Mouse (Mus musculus) heart, postnatal 25 days (tissue): ENCODE results near the gene Pla2g6. TPM values are rescaled to one million over a fixed set of nuclear protein-coding genes. Genes with fewer than 3 reads are reported as not detected.
A peak's percentile ranks its signal among the peaks of the same experiment; 100 is the strongest.

Source experiments
- DNase-seq: peaks from one replicate; pipeline ENCODE4 v3.0.0; 2022; ENCODE audit warnings: low spot score
- intact Hi-C: fragments of 180-260 bp; cut with DNase I; formaldehyde crosslinking; loops from one replicate; pipeline ENCODE4 v1.15.1; 2025
- microRNA-seq: library from miRNA; unstranded; fragments of <30 nt; microRNA quantifications from one replicate; pipeline ENCODE4 v1.2.0, GENCODE M21; 2022
- total RNA-seq, 2 experiments: library from RNA; stranded (reverse); gene quantifications; 2 replicates each; pipeline ENCODE4 v1.2.3; 2021

Pla2g6 gene
- total RNA-seq, 2 experiments from 2014 or later: 9.6 to 9.9 TPM

GRCm38 (mm10) chr15:79251168-79251567 lies 77.0 kb downstream of the Pla2g6 start:
- intact Hi-C loops: no loop called here
- no peak for DNase-seq

GRCm38 (mm10) chr15:79250236-79250635 lies 78.0 kb downstream of the Pla2g6 start:
- intact Hi-C loops: no loop called here
- DNase-seq: no peak

GRCm38 (mm10) chr15:79245321-79245720 lies 82.9 kb downstream of the Pla2g6 start:
- DNase-seq: no peak
- intact Hi-C loops: no loop called here

GRCm38 (mm10) chr15:79244071-79244893 lies 83.9 kb downstream of the Pla2g6 start:
- intact Hi-C loops: loop anchor here (5.0 kb wide), 2 partner anchors 88 to 133 kb away; no protein-coding TSS in a partner anchor
- no peak for DNase-seq

DNA sequence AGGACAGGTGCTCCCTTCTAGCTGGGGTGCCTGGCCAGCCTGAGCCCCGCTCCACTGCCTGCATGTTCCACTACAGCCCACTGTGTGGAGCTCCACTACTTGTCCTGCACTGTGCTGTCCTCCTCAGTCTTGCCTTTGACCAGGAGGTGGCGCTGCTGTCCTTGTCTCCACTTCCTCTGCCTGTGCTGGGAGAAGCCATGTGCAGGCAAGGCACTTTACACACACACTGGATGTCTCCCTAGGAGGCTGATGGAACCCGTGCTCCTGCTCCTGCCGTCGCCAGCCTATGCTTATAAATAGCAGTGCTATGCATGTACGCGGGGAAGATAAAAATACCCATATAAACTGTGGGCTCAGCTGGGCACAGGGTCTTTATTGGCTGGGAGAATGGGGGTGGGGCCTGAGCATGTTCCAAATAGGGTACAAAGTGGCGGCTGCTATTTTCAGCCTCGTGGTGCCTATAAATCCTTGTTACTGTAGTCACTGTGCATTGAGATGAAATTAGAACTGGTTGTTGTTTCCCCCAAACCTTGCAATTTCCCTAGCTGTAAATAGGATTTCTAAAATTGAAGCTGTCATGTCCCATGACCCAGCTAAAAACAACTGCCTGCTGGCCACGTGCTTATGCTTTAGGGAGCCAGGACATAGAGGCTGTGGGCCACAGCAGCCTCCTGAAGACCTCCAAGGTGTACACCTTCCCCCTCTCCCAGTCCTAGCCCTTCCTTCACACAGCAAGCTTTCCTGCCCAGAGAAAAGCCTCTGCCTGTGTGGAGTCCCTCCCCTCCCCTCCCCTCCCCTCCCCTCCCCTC lies 84.8 kb downstream of the Pla2g6 start:
- DNase-seq: peak; percentile 87
- intact Hi-C loops: loop anchor here (1.0 to 5.0 kb wide), 4 partner anchors 89 to 224 kb away; no protein-coding TSS in a partner anchor

GRCm38 (mm10) chr15:79242574-79243233 lies 85.5 kb downstream of the Pla2g6 start:
- intact Hi-C loops: loop anchor here (1.0 to 5.0 kb wide), 4 partner anchors 90 to 225 kb away; no protein-coding TSS in a partner anchor
- no peak for DNase-seq

- intact Hi-C loops: no loop called here
- no peak for DNase-seq
Observed at GRCm38 (mm10) chr15:79238036-79238435, 90.2 kb downstream of the Pla2g6 start.

Small RNA genes lying within 50 kb of the gene (microRNA-seq; reads per million reads assigned to microRNA genes)
- gene Mir1943: 6.9 reads per million, percentile 19 among the genes with 10 or more reads in this experiment

Other genes starting within 250 kb of the Pla2g6 start
- 10 to 100 TPM; 51.9 to 57.7 TPM for gene Micall1, start 219.5 kb downstream of the Pla2g6 start, total RNA-seq
- gene Polr2f, start 187.4 kb downstream of the Pla2g6 start, total RNA-seq: 100 to 1,000 TPM; 132 TPM
- 1 to 10 TPM; 1.6 to 1.7 TPM for gene 1700088E04Rik, start 187.1 kb downstream of the Pla2g6 start, total RNA-seq
- 1 to 10 TPM in 1 of 2 experiments, under 1 TPM in 1; 0.92 to 1.3 TPM for gene Sox10, start 163.2 kb downstream of the Pla2g6 start, total RNA-seq
- 10 to 100 TPM; 21.5 to 22.3 TPM for gene Pick1, start 99.2 kb downstream of the Pla2g6 start, total RNA-seq
- gene Gm49486, start 99.0 kb downstream of the Pla2g6 start, total RNA-seq: under 1 TPM; 0.55 to 0.73 TPM
- gene Slc16a8, start 73.6 kb downstream of the Pla2g6 start, total RNA-seq: under 1 TPM; 0.23 to 0.39 TPM
- 1 to 10 TPM in 1 of 2 experiments, under 1 TPM in 1; 0.78 to 2.4 TPM for gene Baiap2l2, start 42.9 kb downstream of the Pla2g6 start, total RNA-seq
- 1 to 10 TPM; 8.1 to 8.3 TPM for gene Maff, start 18.2 kb upstream of the Pla2g6 start, total RNA-seq
- gene Tmem184b, start 75.2 kb upstream of the Pla2g6 start, total RNA-seq: 10 to 100 TPM; 43.0 to 46.7 TPM
- 10 to 100 TPM; 48.4 to 54.0 TPM for gene Csnk1e, start 127.2 kb upstream of the Pla2g6 start, total RNA-seq
- gene Kcnj4, start 176.9 kb upstream of the Pla2g6 start, total RNA-seq: not detected
- 1 to 10 TPM; 7.6 to 8.2 TPM for gene Kdelr3, start 188.0 kb upstream of the Pla2g6 start, total RNA-seq
- gene Ddx17, start 218.4 kb upstream of the Pla2g6 start, total RNA-seq: 100 to 1,000 TPM in 1 of 2 experiments, 10 to 100 TPM in 1; 96.7 to 105 TPM